Comparison of ENCODE assay signal across 20 mouse cellular contexts in the genomic region with DNA sequence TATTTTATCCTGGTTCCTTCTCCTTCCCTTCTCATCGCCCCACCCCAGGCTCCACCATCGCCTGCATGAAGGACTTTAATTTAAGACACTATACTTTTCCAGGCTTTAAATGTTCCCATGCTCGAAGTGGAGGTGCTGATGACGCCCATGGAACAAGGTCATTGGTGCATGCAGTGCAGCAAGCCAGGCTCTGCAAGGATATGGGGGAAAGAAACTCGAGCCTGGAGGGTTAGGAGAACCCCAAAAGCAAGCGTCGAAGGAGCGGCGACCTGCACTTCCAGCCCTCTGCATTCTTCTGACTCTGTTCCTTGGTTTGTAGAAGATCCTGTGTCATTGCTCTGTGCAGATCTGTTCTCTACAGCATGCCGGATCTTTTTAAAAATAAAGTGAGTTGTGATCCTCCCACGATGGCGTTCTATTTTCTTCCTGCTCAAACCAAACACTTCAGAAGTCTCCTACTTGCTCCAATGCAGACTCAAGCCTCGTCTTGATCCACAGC.
DNase-seq lines count a peak whose midpoint lies in the region; ATAC-seq lines count a peak whose summit lies in the region.
"Had no signal": no experiment of that assay in that cellular context is flagged by ENCODE, and none has a peak within 500 bp of the region (broad histone marks: within the 10 kb centered on the region; RNA-seq: fewer than 3 reads in every experiment).

No protein-coding gene starts in this region.

- H3K36me3 ChIP-seq in midbrain, embryonic 11.5 days (ENCODE audit: control insufficient read depth, insufficient read depth, low read length) = no peaks in the 10 kb centered on the region
- H3K36me3 ChIP-seq in midbrain, embryonic 13.5 days = no peaks in the 10 kb centered on the region
- H3K36me3 ChIP-seq: G1E; hindbrain, embryonic 12.5 days; limb, embryonic 10.5 days had no signal

- intact Hi-C loops in left cerebral cortex, postnatal 36 days (cut with DNase I) = loop anchor here (10.0 kb wide), 1 partner anchor 331 kb away; no protein-coding TSS in a partner anchor

- H3K4me2 ChIP-seq in midbrain, embryonic 11.5 days = no peak overlapping the region
- no peak overlapping the region for H3K4me2 ChIP-seq in midbrain, embryonic 13.5 days (replicated peaks)
- H3K4me2 ChIP-seq: hindbrain, embryonic 12.5 days had no signal

- H3K9ac ChIP-seq in midbrain, embryonic 11.5 days (ENCODE audit: low read length) = no peak overlapping the region
- no peak overlapping the region for H3K9ac ChIP-seq in midbrain, embryonic 13.5 days (replicated peaks)
- H3K9ac ChIP-seq: hindbrain, embryonic 12.5 days had no signal

- no peak overlapping the region for H3K4me3 ChIP-seq in midbrain, embryonic 11.5 days (ENCODE audit: low read depth, low read length)
- no peak overlapping the region for H3K4me3 ChIP-seq in midbrain, embryonic 13.5 days (replicated peaks)
- H3K4me3 ChIP-seq: hindbrain, embryonic 12.5 days; limb, embryonic 10.5 days had no signal

- ATAC-seq in midbrain, embryonic 11.5 days (ENCODE audit: low FRiP score) = no peak
- ATAC-seq in midbrain, embryonic 13.5 days = no peak
- ATAC-seq in erythroid progenitor cell, adult 5-6 weeks (replicated peaks; ENCODE audit: low FRiP score, poor library complexity, severe bottlenecking) = no peak
- ATAC-seq: intestine, postnatal 0 days; Patski had no signal

- H3K27me3 ChIP-seq in midbrain, embryonic 11.5 days (ENCODE audit: control insufficient read depth, insufficient read depth, low read length) = peaks cover 66% of the 10 kb centered on the region
- H3K27me3 ChIP-seq in midbrain, embryonic 13.5 days = peaks cover 80% of the 10 kb centered on the region
- H3K27me3 ChIP-seq: CH12.LX, Patski had no signal

- H3K4me1 ChIP-seq in midbrain, embryonic 11.5 days (ENCODE audit: control insufficient read depth, insufficient read depth, low read length) = peaks cover 5% of the 10 kb centered on the region
- H3K4me1 ChIP-seq in midbrain, embryonic 13.5 days (replicated peaks) = peaks cover 50% of the 10 kb centered on the region

- peak; percentile 21 for DNase-seq in midbrain, embryonic 11.5 days (ENCODE audit: low spot score, missing footprints)
- DNase-seq in left cerebral cortex, adult 18-20 months (ENCODE audit: low spot score in 2 of 2) = peak; percentile 47 to 61
- peak; percentile 61 to 75 for DNase-seq in left cerebral cortex, postnatal 36 days (ENCODE audit: low spot score in 2 of 2)
- DNase-seq in right cerebral cortex, postnatal 36 days (ENCODE audit: low spot score in 2 of 2) = peak; percentile 57 to 83
- no peak for DNase-seq in spleen, postnatal 36 days (ENCODE audit: low spot score in 2 of 2)
- no peak for DNase-seq in layer of hippocampus, adult 9-11 months
- DNase-seq: adrenal gland, adult 2 months; B cell, adult 2 months; cerebellum, adult 9-10 months; gastrocnemius, postnatal 10 days; kidney, postnatal 25 days; lung, postnatal 4 days had no signal

- no peak overlapping the region for H3K27ac ChIP-seq in midbrain, embryonic 11.5 days (ENCODE audit: low read depth, low read length)
- no peak overlapping the region for H3K27ac ChIP-seq in midbrain, embryonic 13.5 days
- H3K27ac ChIP-seq: hindbrain, embryonic 12.5 days; limb, embryonic 10.5 days had no signal

- H3K9me3 ChIP-seq in midbrain, embryonic 11.5 days (ENCODE audit: control insufficient read depth, low read length) = no peaks in the 10 kb centered on the region
- H3K9me3 ChIP-seq in midbrain, embryonic 13.5 days = no peaks in the 10 kb centered on the region
- H3K9me3 ChIP-seq: hindbrain, embryonic 12.5 days; limb, embryonic 10.5 days had no signal

- WGBS in midbrain, embryonic 11.5 days = 79% methylated on average over 13 of the region's 13 CpGs
- 80% methylated on average over 13 of the region's 13 CpGs for WGBS in midbrain, embryonic 13.5 days

Comparison
In these comparisons a context has a peak if more than half of its experiments do, and no peak if none do; other contexts are left out.
1. DNase-seq: peak in midbrain, embryonic 11.5 days (single experiment), left cerebral cortex, adult 18-20 months (2 of 2), left cerebral cortex, postnatal 36 days (2 of 2) and right cerebral cortex, postnatal 36 days (2 of 2); none in spleen, postnatal 36 days (0 of 2) and layer of hippocampus, adult 9-11 months (single experiment).